Mouse (Mus musculus): ENCODE results near the gene Olfr1497. TPM values are rescaled to one million over a fixed set of nuclear protein-coding genes. Genes with fewer than 3 reads are reported as not detected.
"Not testable (repeated sequence)": the region's sequence is repeated elsewhere in the genome, so short reads cannot be mapped to it uniquely, and the experiment has no call there.

Olfr1497 gene
- total RNA-seq (2022): not detected

- no peak for DNase-seq (ENCODE audit: low spot score)
Observed at GRCm38 (mm10) chr19:13798102-13798501, at the start of gene Olfr1497. Gene Olfr1497, minus strand, starts transcription at chr19:13798202.

- DNase-seq (ENCODE audit: low spot score): no peak
Observed at GRCm38 (mm10) chr19:13830388-13830787, 32.4 kb upstream of the Olfr1497 start, which contains the start of gene Olfr1500. Gene Olfr1500, minus strand, starts transcription at chr19:13830488.

- DNase-seq (ENCODE audit: low spot score): no peak
Observed at GRCm38 (mm10) chr19:13828447-13828846, 30.4 kb upstream of the Olfr1497 start.

- no peak for DNase-seq (ENCODE audit: low spot score)
Observed at GRCm38 (mm10) chr19:13820847-13821246, 22.8 kb upstream of the Olfr1497 start.

- no peak for DNase-seq (ENCODE audit: low spot score)
Observed at GRCm38 (mm10) chr19:13819347-13819746, 21.3 kb upstream of the Olfr1497 start, which contains the start of gene Olfr1499. Gene Olfr1499, minus strand, starts transcription at chr19:13819447.

- DNase-seq (ENCODE audit: low spot score): no peak
Observed at GRCm38 (mm10) chr19:13818827-13819226, 20.8 kb upstream of the Olfr1497 start.

- no peak for DNase-seq (ENCODE audit: low spot score)
Observed at GRCm38 (mm10) chr19:13812823-13813222, 14.8 kb upstream of the Olfr1497 start.

- DNase-seq (ENCODE audit: low spot score): not testable (repeated sequence)
Observed at GRCm38 (mm10) chr19:13805486-13805885, 7.5 kb upstream of the Olfr1497 start.

- DNase-seq (ENCODE audit: low spot score): no peak
Observed at GRCm38 (mm10) chr19:13777578-13777977, 20.4 kb downstream of the Olfr1497 start, which contains the start of gene Olfr1496. Gene Olfr1496, plus strand, starts transcription at chr19:13777878.

- no peak for DNase-seq (ENCODE audit: low spot score)
Observed at GRCm38 (mm10) chr19:13768565-13769276, 29.3 kb downstream of the Olfr1497 start.

- DNase-seq (ENCODE audit: low spot score): no peak
Observed at GRCm38 (mm10) chr19:13764306-13764705, 33.7 kb downstream of the Olfr1497 start, which contains the start of gene Olfr1495. Gene Olfr1495, plus strand, starts transcription at chr19:13764606.

GRCm38 (mm10) chr19:13749366-13749765 is 48.6 kb downstream of the Olfr1497 start:
- DNase-seq (ENCODE audit: low spot score): no peak

Other genes with a start within 250 kb of the Olfr1497 start
- gene Olfr1484, start 214.7 kb downstream of the Olfr1497 start, total RNA-seq (2022): not detected
- not detected for gene Olfr1487, start 180.8 kb downstream of the Olfr1497 start, total RNA-seq (2022)
- gene Olfr1489, start 166.6 kb downstream of the Olfr1497 start, total RNA-seq (2022): not detected
- gene Olfr1490, start 147.1 kb downstream of the Olfr1497 start, total RNA-seq (2022): not detected
- not detected for gene Olfr1491, start 100.9 kb downstream of the Olfr1497 start, total RNA-seq (2022)
- gene Olfr1493-ps1, start 74.9 kb downstream of the Olfr1497 start, total RNA-seq (2022): not detected
- gene Olfr1494, start 58.5 kb downstream of the Olfr1497 start, total RNA-seq (2022): not detected
- gene Olfr1495, start 33.6 kb downstream of the Olfr1497 start, total RNA-seq (2022): not detected
- gene Olfr1496, start 20.3 kb downstream of the Olfr1497 start, total RNA-seq (2022): not detected
- gene Olfr1499, start 21.2 kb upstream of the Olfr1497 start, total RNA-seq (2022): not detected
- gene Olfr1500, start 32.3 kb upstream of the Olfr1497 start, total RNA-seq (2022): not detected
- not detected for gene Olfr1501, start 52.5 kb upstream of the Olfr1497 start, total RNA-seq (2022)
- gene Olfr1502, start 63.6 kb upstream of the Olfr1497 start, total RNA-seq (2022): not detected
- not detected for gene Olfr1504, start 99.7 kb upstream of the Olfr1497 start, total RNA-seq (2022)
- gene Olfr1505, start 115.3 kb upstream of the Olfr1497 start, total RNA-seq (2022): not detected